Mouse (Mus musculus) forebrain, postnatal 0 days (tissue): ENCODE results near the gene Ern1. TPM values are rescaled to one million over a fixed set of nuclear protein-coding genes. Genes with fewer than 3 reads are reported as not detected.

Experiments used
- ATAC-seq: fragments of 200-750 bp; cut with Nextera tagmentation; 2 replicates; pipeline ENCODE4 v1.8.0; 2017; ENCODE audit warnings: mild to moderate bottlenecking, moderate library complexity
- DNase-seq: peaks from one replicate; pipeline ENCODE4 v3.0.0-alpha.2; 2015
- H3K27ac ChIP-seq: fragments of 300-500 bp; sonication (generic); 2 replicates; pipeline ENCODE4 v1.5.1; 2014; ENCODE audit warnings: low read depth, mild to moderate bottlenecking, antibody characterized with exemption, low read length, moderate library complexity, mixed read lengths
- H3K27me3 ChIP-seq: fragments of 300-500 bp; sonication (generic); 2 replicates; pipeline ENCODE4 v1.6.1; 2014; ENCODE audit warnings: mild to moderate bottlenecking, low read length, mixed read lengths; ENCODE audit not compliant: insufficient read depth
- H3K36me3 ChIP-seq: fragments of 300-500 bp; sonication (generic); 2 replicates; pipeline ENCODE4 v1.6.1; 2014; ENCODE audit warnings: mild to moderate bottlenecking, moderate library complexity; ENCODE audit not compliant: insufficient read depth
- H3K4me1 ChIP-seq: fragments of 300-500 bp; sonication (generic); 2 replicates; pipeline ENCODE4 v1.6.1; 2014; ENCODE audit warnings: antibody characterized with exemption; ENCODE audit not compliant: insufficient read depth
- H3K4me2 ChIP-seq: fragments of 300-500 bp; sonication (generic); 2 replicates; pipeline ENCODE4 v1.6.1; 2014; ENCODE audit warnings: low read depth, mild to moderate bottlenecking, moderate library complexity
- H3K4me3 ChIP-seq: fragments of 300-500 bp; sonication (generic); 2 replicates; pipeline ENCODE4 v1.5.1; 2014; ENCODE audit warnings: low read depth, low read length, mixed read lengths
- H3K9ac ChIP-seq: fragments of 300-500 bp; sonication (generic); 2 replicates; pipeline ENCODE4 v1.6.1; 2014; ENCODE audit warnings: mild to moderate bottlenecking
- H3K9me3 ChIP-seq: fragments of 300-500 bp; sonication (generic); 2 replicates; pipeline ENCODE4 v1.6.1; 2016; ENCODE audit warnings: low read length
- CTCF ChIP-seq: sonication (generic); IDR thresholded peaks from 2 replicates; pipeline ENCODE4 v1.5.1; 2016; ENCODE audit warnings: antibody characterized with exemption, control low read depth, low read depth
- WGBS: fragments of 180-500 bp; shearing (Covaris S2); extraction: QIAGEN DNeasy Blood & Tissue Kit; methylation state at CpG from one replicate; pipeline ENCODE4 v1.1.7; 2014; 5-methylcytosine and 5-hydroxymethylcytosine counted together
- polyA plus RNA-seq: library from polyadenylated mRNA; unstranded; fragments of >200 nt; fragmentation: Nextera tagmentation; extraction: Ambion mirVana; gene quantifications from 2 replicates; pipeline ENCODE4 v1.2.1, GENCODE M21; 2015
- total RNA-seq: library from RNA; depleted of rRNA; stranded (reverse); fragments of >200 nt; gene quantifications from 2 replicates; pipeline ENCODE4 v1.2.3, GENCODE M21; 2014

Ern1 gene
- total and polyA plus RNA-seq, 2 experiments from 2014 or later, result 1.7 to 8.4 TPM

DNA sequence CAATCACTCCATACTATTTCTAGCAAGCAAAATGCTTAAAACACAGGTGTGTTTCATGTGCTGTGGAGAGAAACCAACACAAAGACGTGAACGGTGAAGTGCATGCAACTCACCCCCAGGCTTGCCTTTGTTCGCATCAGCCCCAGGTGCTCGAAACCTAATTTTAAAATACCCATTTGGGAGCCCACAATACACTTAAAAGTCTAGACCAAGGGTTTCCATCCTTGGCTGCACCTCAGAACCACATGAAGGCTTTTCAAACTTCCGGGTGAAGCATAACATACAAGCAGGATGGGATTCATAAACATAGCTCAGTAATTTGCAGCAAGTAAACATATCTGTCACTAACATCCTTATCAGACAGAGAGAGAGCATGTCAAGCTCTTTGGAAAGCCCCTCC is 57.3 kb downstream of the Ern1 start:
- no peak overlapping the region for H3K4me3 ChIP-seq
- no peaks in the 10 kb centered on the region for H3K27me3 ChIP-seq
- no peaks in the 10 kb centered on the region for H3K4me1 ChIP-seq
- no peaks in the 10 kb centered on the region for H3K9me3 ChIP-seq
- DNase-seq (no peak), ATAC-seq (no peak)
- 93% methylated on average over 5 of the region's 5 CpGs for WGBS
- no peak overlapping the region for H3K9ac ChIP-seq
- peaks cover 4% of the 10 kb centered on the region; the same call in 1 of the 2 replicates for H3K36me3 ChIP-seq
- H3K27ac ChIP-seq, result no peak overlapping the region
- TF ChIP-seq CTCF, result no peak
- no peak overlapping the region for H3K4me2 ChIP-seq

DNA sequence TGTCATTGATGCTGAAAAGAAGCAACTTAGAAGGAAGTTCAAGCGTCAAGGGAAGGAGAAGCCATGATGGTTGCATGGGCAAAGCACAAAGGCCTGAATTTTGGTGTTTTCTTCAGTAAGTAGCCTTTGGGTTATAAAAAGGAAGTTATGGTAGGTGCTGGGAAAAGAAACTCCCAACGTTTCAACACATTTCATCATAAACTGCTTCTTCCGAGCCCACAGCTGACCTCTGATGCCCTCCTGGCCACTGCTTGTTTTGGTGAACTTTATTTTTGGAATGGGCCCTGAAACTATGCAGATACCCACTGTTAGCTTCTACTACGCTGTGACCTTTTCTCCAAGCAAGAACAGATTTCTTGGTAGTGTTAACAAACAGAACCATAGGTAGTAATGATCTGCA is 58.0 kb downstream of the Ern1 start:
- no peak for DNase-seq
- no peak for ATAC-seq
- no peak overlapping the region for H3K9ac ChIP-seq
- 90% methylated on average over 4 of the region's 4 CpGs for WGBS
- no peak overlapping the region for H3K4me2 ChIP-seq
- H3K4me3 ChIP-seq, result no peak overlapping the region
- no peak overlapping the region for H3K27ac ChIP-seq
- H3K4me1 ChIP-seq, result no peaks in the 10 kb centered on the region
- H3K36me3 ChIP-seq, result peaks cover 4% of the 10 kb centered on the region; the same call in 1 of the 2 replicates
- no peaks in the 10 kb centered on the region for H3K9me3 ChIP-seq
- H3K27me3 ChIP-seq, result no peaks in the 10 kb centered on the region
- TF ChIP-seq CTCF, result no peak

DNA sequence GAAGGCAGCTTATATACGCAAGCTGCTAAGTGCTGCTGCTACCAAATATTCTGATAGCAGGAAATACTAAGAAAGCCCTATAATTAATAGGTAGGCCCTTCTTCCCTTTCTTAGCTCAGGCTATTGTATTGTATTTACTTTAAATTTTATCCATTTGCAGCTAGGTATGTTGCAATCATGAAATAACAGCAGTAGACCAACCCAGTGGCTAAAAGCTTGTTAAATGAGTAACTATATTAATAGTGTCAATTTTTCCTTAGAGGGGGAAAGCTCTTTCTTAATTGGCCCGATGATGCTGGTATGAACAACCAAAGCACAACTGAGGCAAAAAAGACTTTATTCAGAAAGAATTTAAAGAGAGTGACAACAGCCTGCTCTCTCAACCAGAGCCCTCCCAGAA is 59.1 kb downstream of the Ern1 start:
- no peak overlapping the region for H3K4me2 ChIP-seq
- ATAC-seq, result no peak
- H3K27me3 ChIP-seq, result no peaks in the 10 kb centered on the region
- 94% methylated on average over 2 of the region's 2 CpGs for WGBS
- no peak for DNase-seq
- no peaks in the 10 kb centered on the region for H3K4me1 ChIP-seq
- no peak overlapping the region for H3K27ac ChIP-seq
- no peaks in the 10 kb centered on the region for H3K9me3 ChIP-seq
- TF ChIP-seq CTCF, result no peak
- no peak overlapping the region for H3K4me3 ChIP-seq
- peaks cover 5% of the 10 kb centered on the region; the same call in 1 of the 2 replicates for H3K36me3 ChIP-seq
- H3K9ac ChIP-seq, result no peak overlapping the region

DNA sequence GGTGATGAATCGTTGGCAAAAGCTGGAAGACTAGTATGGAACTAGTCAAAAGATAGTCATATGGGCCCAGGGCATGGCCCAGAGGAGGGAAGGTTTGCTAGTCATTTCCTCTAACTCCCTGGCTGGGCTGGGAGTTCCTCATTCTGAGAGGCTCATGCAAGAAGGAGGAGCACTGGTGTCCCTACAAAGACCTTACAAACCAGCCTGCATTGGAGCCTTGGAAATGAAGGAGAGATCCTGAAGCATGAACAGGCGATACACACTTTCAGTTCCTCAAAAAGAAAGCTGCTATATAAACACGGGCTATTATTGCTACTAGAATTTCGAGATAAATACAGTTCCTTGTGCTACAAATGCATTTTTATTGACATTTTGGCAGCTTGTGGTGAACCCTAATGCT is 59.5 kb downstream of the Ern1 start:
- WGBS, result 88% methylated on average over 4 of the region's 4 CpGs
- DNase-seq (no peak), ATAC-seq (no peak)
- Histone ChIP-seq H3K4me1 (no peaks in the 10 kb centered on the region), H3K27me3 (no peaks in the 10 kb centered on the region), H3K9ac (no peak overlapping the region), H3K4me3 (no peak overlapping the region), H3K4me2 (no peak overlapping the region), H3K9me3 (no peaks in the 10 kb centered on the region), H3K27ac (no peak overlapping the region), H3K36me3 (peaks cover 10% of the 10 kb centered on the region; the same call in 1 of the 2 replicates)
- TF ChIP-seq CTCF, result no peak

DNA sequence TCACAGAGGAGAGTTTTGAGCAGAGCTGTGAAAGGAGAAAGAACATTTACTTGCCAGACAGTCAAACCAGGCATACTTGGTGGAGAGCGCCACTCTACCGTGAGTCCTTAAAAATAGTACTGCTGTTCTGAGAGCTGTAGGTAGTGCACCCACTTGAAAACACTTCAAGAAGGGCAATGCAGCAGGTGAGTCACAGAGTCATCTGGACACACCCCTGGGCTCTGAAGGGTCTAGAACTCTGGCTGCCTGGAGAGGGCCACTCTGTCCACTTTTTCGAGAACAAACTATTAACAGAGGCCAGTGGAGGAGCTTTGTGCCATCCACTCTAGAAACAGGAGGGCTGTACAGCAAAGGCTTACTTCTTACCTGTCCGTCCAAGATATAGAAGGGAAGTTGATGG is 61.2 kb downstream of the Ern1 start:
- Histone ChIP-seq H3K4me1 (no peaks in the 10 kb centered on the region), H3K9me3 (no peaks in the 10 kb centered on the region), H3K27me3 (no peaks in the 10 kb centered on the region), H3K36me3 (peaks cover 15% of the 10 kb centered on the region; the same call in 1 of the 2 replicates), H3K4me3 (no peak overlapping the region), H3K4me2 (no peak overlapping the region), H3K27ac (no peak overlapping the region), H3K9ac (no peak overlapping the region)
- no peak for TF ChIP-seq CTCF
- ATAC-seq (no peak), DNase-seq (no peak)
- WGBS, result 94% methylated on average over 4 of the region's 4 CpGs

DNA sequence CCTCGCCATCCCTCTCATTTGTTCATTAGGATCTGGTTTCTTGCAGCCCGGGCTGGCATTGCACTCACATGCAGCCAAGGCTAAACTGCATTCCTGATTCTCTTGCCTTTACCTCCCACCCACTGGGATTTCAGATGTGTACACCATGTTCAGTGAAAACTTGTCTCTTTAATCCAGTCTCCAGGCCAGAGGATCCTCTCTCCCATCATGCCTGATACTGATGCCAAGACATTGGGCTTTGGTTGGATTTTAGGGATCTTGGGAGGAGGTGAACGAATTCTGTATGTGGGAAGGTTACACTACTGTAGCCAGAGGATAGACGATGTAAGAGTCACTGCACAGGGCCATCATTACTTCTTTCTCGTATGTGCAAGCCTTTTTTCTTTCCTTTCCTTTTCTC is 62.5 kb downstream of the Ern1 start:
- TF ChIP-seq CTCF, result no peak
- ATAC-seq, result no peak
- Histone ChIP-seq H3K9ac (no peak overlapping the region), H3K27ac (no peak overlapping the region), H3K9me3 (no peaks in the 10 kb centered on the region), H3K4me2 (no peak overlapping the region), H3K36me3 (peaks cover 15% of the 10 kb centered on the region; the same call in 1 of the 2 replicates), H3K27me3 (no peaks in the 10 kb centered on the region), H3K4me1 (no peaks in the 10 kb centered on the region), H3K4me3 (no peak overlapping the region)
- no peak for DNase-seq
- 91% methylated on average over 5 of the region's 5 CpGs for WGBS

DNA sequence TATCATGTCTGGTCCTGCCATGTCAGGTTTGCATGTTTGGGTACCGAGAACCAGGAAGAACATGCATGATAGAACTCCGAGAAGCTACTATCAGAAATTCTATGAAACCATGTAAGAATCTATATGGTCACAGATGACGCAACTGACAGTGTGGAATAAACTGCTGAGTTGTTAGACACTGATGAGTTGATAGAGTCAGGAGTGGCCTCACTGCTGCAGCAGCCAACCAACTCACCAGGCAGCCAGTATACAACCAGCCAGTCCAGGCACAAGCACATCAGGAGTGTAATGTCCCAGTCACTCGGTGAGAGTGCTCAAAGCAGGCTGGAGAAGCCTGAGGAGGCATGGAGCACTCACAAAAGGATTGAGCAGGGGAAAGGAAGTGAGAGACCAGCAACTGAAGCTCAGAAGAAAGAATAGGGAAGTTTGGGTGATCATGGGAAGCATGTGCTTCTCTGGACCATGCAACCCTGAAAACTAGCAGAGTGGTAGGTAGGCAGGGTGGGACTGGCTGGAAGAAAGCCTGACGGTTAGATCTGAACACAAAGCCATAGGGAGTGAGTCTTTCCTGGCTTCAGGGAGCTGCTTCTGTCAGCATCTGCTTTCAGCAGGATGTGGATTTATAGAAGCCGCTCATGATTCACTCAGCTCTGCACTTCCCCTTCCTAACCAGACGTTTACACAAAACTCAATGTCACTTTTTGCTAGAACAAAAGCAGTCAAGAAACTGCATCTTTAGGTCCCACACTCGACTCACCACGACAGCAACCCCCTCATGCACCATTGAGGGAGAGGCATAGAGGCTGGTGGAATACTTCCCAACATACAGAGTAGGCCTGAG is 68.2 kb downstream of the Ern1 start:
- H3K27me3 ChIP-seq, result no peaks in the 10 kb centered on the region
- no peak for DNase-seq
- WGBS, result 83% methylated on average over 9 of the region's 9 CpGs

More for the DNA sequence above, 68.2 kb downstream of the Ern1 start:
- H3K36me3 ChIP-seq, result peaks cover 11% of the 10 kb centered on the region; the same call in 1 of the 2 replicates
- no peak for TF ChIP-seq CTCF
- H3K4me3 ChIP-seq, result no peak overlapping the region
- no peak for ATAC-seq
- H3K9ac ChIP-seq, result no peak overlapping the region
- no peak overlapping the region for H3K4me2 ChIP-seq
- H3K9me3 ChIP-seq, result no peaks in the 10 kb centered on the region
- no peak overlapping the region for H3K27ac ChIP-seq
- H3K4me1 ChIP-seq, result no peaks in the 10 kb centered on the region
